Mouse (Mus musculus) forebrain, embryonic 13.5 days (tissue): ENCODE measurements around the gene Svbp. TPM values are rescaled to one million over a fixed set of nuclear protein-coding genes. Genes with fewer than 3 reads are reported as not detected.

Experiments
- ATAC-seq: fragments of 200-750 bp; cut with Nextera tagmentation; 2 replicates; pipeline ENCODE4 v1.8.0; 2017
- H3K27ac ChIP-seq: fragments of 300-500 bp; sonication (generic); 2 replicates; pipeline ENCODE4 v1.5.1; 2015; ENCODE audit warnings: inconsistent platforms, mild to moderate bottlenecking, moderate library complexity
- H3K27me3 ChIP-seq: fragments of 300-500 bp; sonication (generic); 2 replicates; pipeline ENCODE4 v1.6.1; 2015; ENCODE audit warnings: mild to moderate bottlenecking, inconsistent platforms
- H3K36me3 ChIP-seq: fragments of 300-500 bp; sonication (generic); 2 replicates; pipeline ENCODE4 v1.6.1; 2015; ENCODE audit warnings: mild to moderate bottlenecking, inconsistent platforms; ENCODE audit not compliant: poor library complexity, severe bottlenecking
- H3K4me1 ChIP-seq: fragments of 300-500 bp; sonication (generic); 2 replicates; pipeline ENCODE4 v1.6.1; 2015; ENCODE audit warnings: inconsistent platforms
- H3K4me2 ChIP-seq: fragments of 300-500 bp; sonication (generic); 2 replicates; pipeline ENCODE4 v1.6.1; 2015; ENCODE audit warnings: inconsistent platforms, mild to moderate bottlenecking, moderate library complexity
- H3K4me3 ChIP-seq: fragments of 300-500 bp; sonication (generic); 2 replicates; pipeline ENCODE4 v1.5.1; 2015; ENCODE audit warnings: mild to moderate bottlenecking, inconsistent platforms
- H3K9ac ChIP-seq: fragments of 300-500 bp; sonication (generic); 2 replicates; pipeline ENCODE4 v1.6.1; 2015; ENCODE audit warnings: mild to moderate bottlenecking, inconsistent platforms
- H3K9me3 ChIP-seq: fragments of 300-500 bp; sonication (generic); replicated peaks from 2 replicates; pipeline ENCODE4 v1.6.1; 2016; ENCODE audit warnings: inconsistent platforms
- WGBS: fragments of 180-500 bp; shearing (Covaris S2); methylation state at CpG from one replicate; pipeline ENCODE4 v1.1.7; 2015; 5-methylcytosine and 5-hydroxymethylcytosine counted together
- polyA plus RNA-seq: library from polyadenylated mRNA; unstranded; fragments of >200 nt; fragmentation: Nextera tagmentation; extraction: Ambion mirVana; gene quantifications from 2 replicates; pipeline ENCODE4 v1.2.1, GENCODE M21; 2015

The Svbp gene
- 212 and 215 TPM in 2 replicates for polyA plus RNA-seq

GRCm38 (mm10) chr4:119194909-119195581, at the start of gene Svbp:
TSS of gene Svbp (plus strand) at chr4:119195306.
- WGBS = under 1% methylated on average over 40 of the region's 47 CpGs
- Histone ChIP-seq H3K4me3 (peak within 1 kb of the TSS; percentile 75), H3K4me1 (peaks cover 29% of the 10 kb centered on the region), H3K27ac (peak within 1 kb of the TSS; percentile 65), H3K27me3 (peaks cover 3% of the 10 kb centered on the region; the same call in 1 of the 2 replicates), H3K9ac (peak within 1 kb of the TSS; percentile 80), H3K4me2 (peak within 1 kb of the TSS; percentile 67), H3K36me3 (peaks cover 4% of the 10 kb centered on the region; the same call in 1 of the 2 replicates), H3K9me3 (no peaks in the 10 kb centered on the region)
- ATAC-seq = peak; percentile 92

- H3K27ac ChIP-seq = no peak overlapping the region
- no peaks in the 10 kb centered on the region for H3K36me3 ChIP-seq
- no peaks in the 10 kb centered on the region for H3K9me3 ChIP-seq
- H3K27me3 ChIP-seq = no peaks in the 10 kb centered on the region
- no peak overlapping the region for H3K4me2 ChIP-seq
- peaks cover 7% of the 10 kb centered on the region; the same call in 1 of the 2 replicates for H3K4me1 ChIP-seq
- no peak overlapping the region for H3K4me3 ChIP-seq
- no peak overlapping the region for H3K9ac ChIP-seq
- WGBS = 78% methylated on average over 7 of the region's 7 CpGs
- ATAC-seq = no peak
Observed at GRCm38 (mm10) chr4:119146816-119147215, 48.3 kb upstream of the Svbp start.

GRCm38 (mm10) chr4:119147347-119147746, 47.8 kb upstream of the Svbp start:
- no peak for ATAC-seq
- Histone ChIP-seq H3K4me1 (peaks cover 6% of the 10 kb centered on the region; the same call in 1 of the 2 replicates), H3K36me3 (no peaks in the 10 kb centered on the region), H3K9ac (no peak overlapping the region), H3K27me3 (no peaks in the 10 kb centered on the region), H3K4me2 (no peak overlapping the region), H3K9me3 (no peaks in the 10 kb centered on the region), H3K4me3 (no peak overlapping the region), H3K27ac (no peak overlapping the region)
- WGBS = 94% methylated on average over 5 of the region's 5 CpGs

- Histone ChIP-seq H3K9ac (no peak overlapping the region), H3K9me3 (no peaks in the 10 kb centered on the region), H3K36me3 (no peaks in the 10 kb centered on the region), H3K4me2 (no peak overlapping the region), H3K4me1 (peaks cover 4% of the 10 kb centered on the region; the same call in 1 of the 2 replicates), H3K27me3 (no peaks in the 10 kb centered on the region), H3K4me3 (no peak overlapping the region), H3K27ac (no peak overlapping the region)
- WGBS = 94% methylated on average over 11 of the region's 11 CpGs
- no peak for ATAC-seq
Observed at GRCm38 (mm10) chr4:119148741-119149140, 46.4 kb upstream of the Svbp start.

- Histone ChIP-seq H3K4me2 (no peak overlapping the region), H3K27me3 (no peaks in the 10 kb centered on the region), H3K9ac (no peak overlapping the region), H3K36me3 (no peaks in the 10 kb centered on the region), H3K9me3 (no peaks in the 10 kb centered on the region), H3K27ac (no peak overlapping the region), H3K4me1 (no peaks in the 10 kb centered on the region), H3K4me3 (no peak overlapping the region)
- no peak for ATAC-seq
- WGBS = 39% methylated on average over 2 of the region's 2 CpGs
Observed at GRCm38 (mm10) chr4:119157186-119157585, 37.9 kb upstream of the Svbp start.

GRCm38 (mm10) chr4:119157891-119158290, 37.2 kb upstream of the Svbp start:
- Histone ChIP-seq H3K36me3 (no peaks in the 10 kb centered on the region), H3K27me3 (no peaks in the 10 kb centered on the region), H3K9ac (no peak overlapping the region), H3K4me3 (no peak overlapping the region), H3K9me3 (no peaks in the 10 kb centered on the region), H3K4me1 (no peaks in the 10 kb centered on the region), H3K27ac (no peak overlapping the region), H3K4me2 (no peak overlapping the region)
- 91% methylated on average over 5 of the region's 5 CpGs for WGBS
- ATAC-seq = no peak

GRCm38 (mm10) chr4:119161358-119161757, 33.7 kb upstream of the Svbp start:
- 83% methylated on average over 3 of the region's 3 CpGs for WGBS
- no peak overlapping the region for H3K4me2 ChIP-seq
- no peak for ATAC-seq

GRCm38 (mm10) chr4:119162990-119163389, 32.1 kb upstream of the Svbp start:
- H3K9ac ChIP-seq = no peak overlapping the region
- H3K4me2 ChIP-seq = no peak overlapping the region
- no peaks in the 10 kb centered on the region for H3K27me3 ChIP-seq
- no peak overlapping the region for H3K27ac ChIP-seq
- H3K9me3 ChIP-seq = no peaks in the 10 kb centered on the region
- WGBS = 78% methylated on average over 4 of the region's 4 CpGs
- 0 out of 2 replicates have a peak, but pooled peaks cover under 1% of the 10 kb centered on the region for H3K36me3 ChIP-seq
- ATAC-seq = no peak
- H3K4me1 ChIP-seq = no peaks in the 10 kb centered on the region
- no peak overlapping the region for H3K4me3 ChIP-seq

More at GRCm38 (mm10) chr4:119161358-119161757, 33.7 kb upstream of the Svbp start:
- H3K36me3 ChIP-seq = no peaks in the 10 kb centered on the region
- H3K27me3 ChIP-seq = no peaks in the 10 kb centered on the region
- no peak overlapping the region for H3K9ac ChIP-seq
- no peak overlapping the region for H3K27ac ChIP-seq
- no peak overlapping the region for H3K4me3 ChIP-seq
- no peaks in the 10 kb centered on the region for H3K4me1 ChIP-seq
- no peaks in the 10 kb centered on the region for H3K9me3 ChIP-seq

- H3K36me3 ChIP-seq = peaks cover 30% of the 10 kb centered on the region
- H3K27ac ChIP-seq = no peak overlapping the region
- no peak for ATAC-seq
- no peaks in the 10 kb centered on the region for H3K27me3 ChIP-seq
- H3K9me3 ChIP-seq = no peaks in the 10 kb centered on the region
- no peak overlapping the region for H3K9ac ChIP-seq
- no peaks in the 10 kb centered on the region for H3K4me1 ChIP-seq
- H3K4me3 ChIP-seq = no peak overlapping the region
- no peak overlapping the region for H3K4me2 ChIP-seq
- WGBS = 85% methylated on average over 7 of the region's 7 CpGs
Observed at GRCm38 (mm10) chr4:119165916-119166315, 29.2 kb upstream of the Svbp start.

- Histone ChIP-seq H3K4me1 (0 out of 2 replicates have a peak, but pooled peaks cover 4% of the 10 kb centered on the region), H3K9me3 (no peaks in the 10 kb centered on the region), H3K27ac (no peak overlapping the region), H3K9ac (no peak overlapping the region), H3K4me3 (no peak overlapping the region), H3K4me2 (no peak overlapping the region), H3K36me3 (peaks cover 30% of the 10 kb centered on the region), H3K27me3 (no peaks in the 10 kb centered on the region)
- no peak for ATAC-seq
- 89% methylated on average over 4 of the region's 4 CpGs for WGBS
Observed at GRCm38 (mm10) chr4:119167068-119167467, 28.0 kb upstream of the Svbp start.

- Histone ChIP-seq H3K9ac (no peak overlapping the region), H3K27me3 (no peaks in the 10 kb centered on the region), H3K9me3 (no peaks in the 10 kb centered on the region), H3K4me3 (no peak overlapping the region), H3K4me2 (no peak overlapping the region), H3K27ac (no peak overlapping the region), H3K4me1 (peaks cover 9% of the 10 kb centered on the region), H3K36me3 (peaks cover 30% of the 10 kb centered on the region)
- under 1% methylated on average over 4 of the region's 4 CpGs for WGBS
- peak; percentile 55; the same call in 1 of the 2 replicates for ATAC-seq
Observed at GRCm38 (mm10) chr4:119167663-119168062, 27.4 kb upstream of the Svbp start.

- H3K27me3 ChIP-seq = no peaks in the 10 kb centered on the region
- peak overlapping the region; percentile 87 for H3K9ac ChIP-seq
- no peak overlapping the region for H3K27ac ChIP-seq
- WGBS = 44% methylated on average over 18 of the region's 18 CpGs
- H3K36me3 ChIP-seq = peaks cover 29% of the 10 kb centered on the region
- H3K4me2 ChIP-seq = peak overlapping the region; percentile 86
- H3K4me3 ChIP-seq = peak overlapping the region; percentile 79
- no peak for ATAC-seq
- no peaks in the 10 kb centered on the region for H3K9me3 ChIP-seq
- H3K4me1 ChIP-seq = peaks cover 16% of the 10 kb centered on the region
Observed at GRCm38 (mm10) chr4:119172919-119173650, 22.0 kb upstream of the Svbp start.
